Mouse (Mus musculus) cerebellum, postnatal 4 days (tissue): ENCODE measurements at regions not wholly inside any gene's neighbourhood (a gene's known extent, or its start where the extent isn't known, plus 50 kb on each side); places are given as distances from the start of the nearest gene placed in this dataset.

ENCODE experiments used
- DNase-seq, 2 experiments: peaks; one replicate each; pipeline ENCODE4 v3.0.0; 2022; ENCODE audit warnings: low spot score in 2 of 2, mixed read lengths in 1 of 2

GRCm38 (mm10) chr12:12517020-12517419, 255.1 kb downstream of the Fam49a start:
- no peak for DNase-seq

GRCm38 (mm10) chr12:12510764-12511163, 248.8 kb downstream of the Fam49a start:
- no peak for DNase-seq

DNA sequence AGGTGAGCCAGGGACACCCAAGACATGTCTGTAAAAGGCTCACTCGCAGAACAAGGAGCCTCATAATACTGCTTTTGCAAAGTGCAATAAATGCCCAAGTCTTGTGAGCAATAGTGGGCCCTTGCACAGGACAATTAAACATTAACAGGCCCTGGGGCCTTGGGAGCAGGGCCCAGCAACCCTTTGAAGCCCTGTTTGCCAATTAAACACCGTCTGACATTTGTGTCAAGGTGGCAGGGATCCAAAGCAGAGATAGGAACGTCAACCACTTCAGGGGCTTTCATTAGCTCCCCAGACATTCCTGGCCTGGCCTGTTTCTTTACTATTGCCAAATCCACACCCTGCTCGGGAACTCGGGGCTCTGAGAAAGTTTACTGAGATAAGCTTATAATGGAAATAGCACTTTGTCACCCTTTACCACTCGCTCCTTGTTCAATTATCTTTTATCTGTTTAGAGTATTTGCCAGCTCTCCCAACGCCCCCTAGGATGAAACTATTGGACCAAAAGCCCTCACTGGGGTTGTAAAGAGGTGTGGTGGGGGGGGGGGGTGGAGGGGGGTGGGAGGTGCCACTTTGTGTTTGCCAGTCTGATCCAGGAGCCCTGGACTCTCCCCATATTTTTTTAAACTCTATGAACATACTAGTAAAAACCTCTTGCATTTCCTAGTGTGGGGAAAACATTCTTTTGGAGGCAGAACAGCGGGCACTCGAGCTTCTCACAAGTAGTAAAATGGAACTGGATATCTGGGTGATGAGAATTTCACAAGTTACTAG, 247.4 kb downstream of the Fam49a start:
- no peak for DNase-seq

DNA sequence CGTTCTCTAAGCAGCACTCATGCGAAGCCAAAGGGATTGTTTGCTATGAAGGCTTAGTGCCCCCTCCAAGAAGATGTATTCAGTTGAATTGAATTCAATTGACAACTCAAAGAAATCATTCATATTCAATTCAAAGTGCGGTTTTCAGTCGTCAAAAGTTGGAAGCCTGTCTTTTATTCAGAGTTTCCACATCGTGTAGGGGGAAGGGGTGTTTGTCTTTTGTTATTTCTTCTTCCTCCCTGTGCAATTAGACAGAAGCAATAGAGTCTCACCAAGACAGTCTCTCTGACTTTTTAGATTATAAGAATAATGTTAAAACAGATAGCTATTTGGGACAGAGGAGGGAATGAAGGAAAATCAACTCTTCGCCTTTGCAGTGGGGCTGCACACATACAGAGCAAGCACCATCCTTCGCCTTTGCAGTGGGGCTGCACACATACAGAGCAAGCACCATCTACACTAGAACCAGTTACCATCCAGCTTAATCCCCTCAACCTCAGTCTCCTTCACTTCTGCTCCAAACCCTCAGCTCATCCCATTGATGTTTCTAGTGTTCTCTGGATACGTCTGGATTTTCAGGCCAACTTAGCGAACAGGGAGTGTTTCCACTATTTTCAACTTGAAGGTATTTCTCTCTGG, 246.7 kb downstream of the Fam49a start:
- DNase-seq, result no peak

GRCm38 (mm10) chr12:12506671-12507070, 244.7 kb downstream of the Fam49a start:
- no peak for DNase-seq

DNA sequence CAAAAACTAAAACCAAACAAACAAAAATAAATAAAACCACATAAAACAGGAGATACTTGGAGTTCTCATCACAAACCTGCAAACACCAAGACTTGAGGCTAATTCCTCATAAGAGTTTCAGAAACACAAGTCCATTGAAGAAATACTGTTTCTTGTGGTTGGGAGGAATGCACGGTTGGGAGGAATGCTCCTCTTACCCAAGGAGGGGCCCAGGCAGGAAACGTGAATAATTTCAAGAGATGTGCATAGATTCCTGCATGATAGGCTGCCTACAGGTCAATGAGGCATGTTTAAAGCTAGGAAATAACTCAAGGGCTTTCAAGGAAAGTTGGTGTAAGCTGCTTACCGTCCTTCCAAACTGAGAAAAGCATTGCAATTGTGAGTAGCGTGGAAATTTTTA, 243.7 kb downstream of the Fam49a start:
- no peak for DNase-seq

GRCm38 (mm10) chr12:12499903-12500302, 238.0 kb downstream of the Fam49a start:
- DNase-seq, result no peak

DNA sequence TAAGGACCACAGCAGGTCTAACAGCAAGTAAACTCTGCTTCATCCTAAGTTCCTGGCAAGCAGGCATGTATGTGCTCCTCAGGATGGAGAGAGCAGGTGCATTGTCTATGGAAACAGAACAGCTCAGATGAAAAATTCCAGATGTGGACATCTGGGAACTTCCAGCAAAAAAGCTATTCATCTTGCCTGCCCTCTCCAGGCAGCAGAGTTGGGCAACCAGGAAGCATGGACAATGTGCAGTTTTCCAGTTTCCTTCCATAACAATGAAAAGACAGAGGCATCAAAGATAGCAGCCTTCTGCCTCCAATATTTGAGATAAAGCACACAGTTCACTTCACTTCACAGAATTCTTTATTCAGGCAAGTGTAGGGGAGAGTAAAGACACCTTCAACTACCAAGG, 236.7 kb downstream of the Fam49a start:
- DNase-seq, result no peak

DNA sequence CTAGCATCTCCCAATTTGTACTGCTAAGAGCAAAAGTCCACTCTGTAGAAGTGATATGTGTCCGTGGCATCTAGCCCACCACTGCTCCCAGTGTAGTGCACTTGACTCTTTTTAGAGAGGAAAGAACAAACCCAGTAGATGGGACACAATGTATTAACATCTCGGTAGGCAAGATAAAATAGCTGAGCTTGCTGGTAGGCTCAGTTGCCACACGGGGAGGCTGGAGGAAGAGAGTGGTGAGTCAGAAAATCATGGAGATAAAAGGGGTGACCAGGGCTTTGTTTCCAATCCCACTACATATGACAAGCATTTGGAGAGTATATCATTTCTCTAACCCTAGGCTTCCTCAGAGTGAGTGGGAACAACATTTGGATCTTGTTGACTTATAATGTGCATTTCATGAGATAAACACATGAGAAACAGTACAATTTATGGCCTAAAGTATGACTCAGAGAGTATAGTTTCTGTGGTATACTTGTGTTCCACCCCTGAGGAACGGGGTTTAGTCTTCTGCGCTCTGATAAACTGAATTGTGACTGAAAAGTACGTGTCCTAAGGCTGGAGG, 235.4 kb downstream of the Fam49a start:
- DNase-seq, result no peak

DNA sequence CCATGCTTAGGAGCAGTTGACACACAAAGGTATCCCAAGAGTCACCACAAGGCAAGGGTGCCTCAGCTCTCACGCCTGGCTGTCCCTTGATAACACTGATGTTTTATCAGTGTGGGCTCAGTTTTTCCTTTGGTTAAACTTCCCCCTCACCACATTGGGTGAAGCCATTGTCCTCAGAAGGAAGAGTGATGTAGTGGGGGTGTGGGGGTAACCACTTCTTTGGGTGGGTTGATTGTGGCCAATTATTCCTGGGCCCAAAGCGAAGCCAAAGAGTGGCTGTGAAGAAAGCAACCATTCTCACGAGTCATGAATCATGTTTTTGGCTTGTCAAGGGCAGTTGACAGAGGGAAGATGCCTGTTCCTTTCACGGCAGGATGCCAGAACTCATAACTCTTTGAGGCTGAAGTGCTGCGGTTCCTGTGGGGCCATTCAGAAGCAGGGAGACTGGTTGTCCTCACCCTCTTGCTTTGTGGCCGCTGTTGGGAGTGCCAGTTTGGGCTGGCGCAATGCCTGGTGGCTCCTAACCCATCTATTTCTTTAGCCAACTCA, 234.7 kb downstream of the Fam49a start:
- DNase-seq, result peak; percentile 22 to 50

- DNase-seq, result no peak
Measured at GRCm38 (mm10) chr12:12490173-12490572, 228.2 kb downstream of the Fam49a start.

GRCm38 (mm10) chr12:12488090-12488489, 226.2 kb downstream of the Fam49a start:
- no peak for DNase-seq

DNA sequence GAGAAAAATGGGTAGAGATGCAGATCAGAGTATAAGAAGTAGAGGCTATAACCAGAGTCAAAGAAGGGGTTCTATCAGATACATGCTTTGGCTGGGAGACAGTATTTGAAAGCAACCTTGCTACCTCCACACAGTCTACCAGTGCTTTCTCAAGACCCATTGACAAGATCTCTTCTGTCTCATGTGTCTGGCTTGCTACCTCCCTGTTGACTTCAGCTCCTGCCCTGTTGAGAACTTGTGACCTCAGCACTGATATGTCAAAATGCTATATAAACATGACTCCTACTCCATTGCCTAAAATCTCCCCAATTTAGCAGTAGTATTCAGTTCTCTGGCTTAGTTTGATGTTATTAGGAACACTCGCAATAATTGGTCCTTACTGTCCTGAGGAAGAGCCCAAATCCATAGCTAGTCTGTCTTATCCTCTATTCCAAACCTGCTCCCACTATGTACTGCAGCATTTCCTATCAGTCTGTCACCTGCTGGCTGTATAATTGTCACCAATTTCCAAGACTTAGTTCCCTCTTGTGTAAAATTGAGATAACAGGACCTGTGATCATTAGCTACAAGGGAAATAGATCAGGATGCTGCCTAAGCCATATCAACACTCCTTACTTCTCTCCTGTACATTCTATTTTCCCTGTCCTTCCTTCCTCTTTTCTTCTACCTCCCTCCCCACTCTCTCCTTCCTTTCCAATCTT, 224.9 kb downstream of the Fam49a start:
- DNase-seq, result no peak

- DNase-seq, result no peak
Measured at GRCm38 (mm10) chr12:12484921-12485680, 223.2 kb downstream of the Fam49a start.

DNA sequence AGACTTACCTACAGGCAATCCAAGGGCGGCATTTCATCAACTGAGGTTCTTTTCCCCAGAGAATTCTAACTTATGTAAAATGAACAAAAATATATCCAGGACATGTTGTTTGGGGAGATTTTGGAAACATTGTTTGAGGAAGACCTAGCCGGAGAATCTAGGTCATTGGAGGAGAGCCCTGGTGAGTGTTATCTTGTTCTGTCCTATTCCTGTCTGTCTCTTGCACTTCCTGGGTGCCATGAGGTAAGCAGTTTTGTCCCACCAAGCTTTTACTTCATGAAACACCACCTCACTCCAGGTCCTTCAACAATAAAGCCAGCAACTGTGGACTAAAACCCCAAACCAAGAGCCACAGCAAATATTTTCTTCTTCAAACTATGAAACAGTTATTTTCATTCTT, 218.5 kb downstream of the Fam49a start:
- DNase-seq, result no peak

DNA sequence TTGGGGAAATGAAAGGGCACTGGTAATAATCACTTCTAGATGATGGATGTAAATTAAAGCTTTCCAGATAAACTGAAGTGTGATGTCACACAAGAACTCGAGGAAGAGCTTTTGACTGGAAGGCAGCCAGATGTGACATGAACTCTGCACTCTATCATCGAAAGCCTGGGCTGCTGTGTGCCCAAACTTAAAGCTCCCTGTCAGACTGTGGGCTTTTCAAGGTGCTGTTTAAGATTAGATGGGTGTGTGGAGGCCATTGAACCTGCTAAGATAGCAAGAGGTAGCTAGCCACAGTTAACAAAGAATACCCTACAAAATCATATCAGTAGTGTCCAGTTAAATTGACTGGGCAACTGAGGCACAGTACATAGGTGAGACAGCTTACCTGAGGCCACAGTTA, 190.1 kb downstream of the Fam49a start:
- no peak for DNase-seq

- no peak for DNase-seq
Measured at GRCm38 (mm10) chr12:12446768-12447167, 184.8 kb downstream of the Fam49a start.

DNA sequence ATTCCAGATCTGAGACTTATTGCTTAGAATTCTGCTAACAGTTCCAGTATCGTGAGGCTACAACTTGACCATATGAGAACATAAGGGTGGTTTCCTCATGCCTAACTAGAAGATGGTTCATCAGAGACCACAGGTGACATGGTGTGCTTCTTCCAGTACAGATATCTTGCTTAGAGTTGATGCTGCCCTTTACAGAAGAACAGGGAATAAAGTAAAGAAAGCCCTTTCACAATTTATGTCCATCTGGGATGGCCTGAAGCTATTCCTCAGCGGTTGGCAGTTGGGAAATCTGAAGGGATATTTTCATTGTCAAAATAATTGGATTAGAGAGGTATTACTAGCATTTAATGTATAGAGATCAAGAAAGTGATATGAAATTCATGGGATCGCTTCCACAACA, 184.3 kb downstream of the Fam49a start:
- no peak for DNase-seq

GRCm38 (mm10) chr12:12442872-12443271, 180.9 kb downstream of the Fam49a start:
- DNase-seq, result no peak

GRCm38 (mm10) chr12:12436379-12436778, 174.4 kb downstream of the Fam49a start:
- no peak for DNase-seq

- DNase-seq, result no peak
Measured at GRCm38 (mm10) chr12:12432597-12432996, 170.7 kb downstream of the Fam49a start.
